Mouse (Mus musculus): Measurements from ENCODE around the gene Zdhhc14. TPM values are rescaled to one million over a fixed set of nuclear protein-coding genes. Genes with fewer than 3 reads are reported as not detected.

Gene Zdhhc14
- polyA plus RNA-seq, 1 experiment: 2.9 TPM

DNA sequence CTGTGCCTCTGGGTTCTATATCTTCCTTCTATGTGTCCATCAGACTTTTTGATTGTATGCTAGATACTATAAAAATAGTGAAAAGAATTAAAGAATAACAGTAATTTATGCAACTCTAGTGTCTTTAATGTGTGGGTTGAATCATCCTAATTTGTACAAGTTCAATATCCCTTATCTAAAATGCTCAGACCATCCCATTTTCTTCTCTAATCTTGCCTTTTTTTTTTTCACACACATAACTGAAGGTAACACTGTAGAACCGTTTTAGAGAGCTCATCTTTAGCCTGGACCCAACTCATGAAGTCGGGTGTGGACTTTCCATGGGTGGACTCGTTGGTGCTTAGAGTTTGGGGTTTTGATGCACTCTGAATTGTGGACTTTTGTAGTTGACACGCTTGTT, 12.6 kb downstream of the Zdhhc14 start:
- no peak for TF ChIP-seq CTCF (IDR thresholded peaks at IDR 0.05; ENCODE audit: extremely low read depth, insufficient read length, insufficient replicate concordance, low read depth, low read length)
- no peak for TF ChIP-seq POLR2A (IDR thresholded peaks at IDR 0.05; ENCODE audit: low read depth, low read length)
- H3K27me3 ChIP-seq (ENCODE audit: control insufficient read depth, insufficient read depth, low read length): no peaks in the 10 kb centered on the region
- no peak overlapping the region for H3K4me3 ChIP-seq (ENCODE audit: low read depth, low read length)
- H3K4me1 ChIP-seq (ENCODE audit: control insufficient read depth, insufficient read depth, insufficient read length, low read length): peaks cover 2% of the 10 kb centered on the region; the same call in 1 of the 2 replicates
- WGBS: 82% methylated on average over 4 of the region's 4 CpGs
- no peaks in the 10 kb centered on the region for H3K36me3 ChIP-seq (ENCODE audit: control insufficient read depth, insufficient read depth, low read length)
- H3K27ac ChIP-seq (ENCODE audit: insufficient read depth, low read depth, low read length): no peak overlapping the region

DNA sequence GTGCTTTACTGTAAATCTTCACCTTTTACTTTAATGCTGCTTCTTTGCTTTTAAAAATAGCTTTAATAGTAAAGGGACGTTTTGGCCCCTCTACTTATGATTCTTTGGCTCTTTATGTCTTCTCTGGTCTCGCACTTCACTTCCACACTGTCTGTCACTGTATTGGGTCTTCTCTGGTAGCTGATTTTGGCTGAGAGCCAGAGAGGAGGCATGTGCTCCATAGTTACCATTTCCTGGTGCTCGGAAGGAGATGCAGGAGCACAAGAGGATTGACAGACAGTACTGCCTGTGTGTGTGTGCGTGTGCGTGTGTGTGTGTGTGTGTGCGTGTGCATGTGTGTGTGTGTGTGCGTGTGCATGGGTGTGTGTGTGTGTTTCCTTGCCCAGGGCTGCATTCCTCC, 14.2 kb downstream of the Zdhhc14 start:
- 46% methylated on average over 7 of the region's 7 CpGs for WGBS

DNA sequence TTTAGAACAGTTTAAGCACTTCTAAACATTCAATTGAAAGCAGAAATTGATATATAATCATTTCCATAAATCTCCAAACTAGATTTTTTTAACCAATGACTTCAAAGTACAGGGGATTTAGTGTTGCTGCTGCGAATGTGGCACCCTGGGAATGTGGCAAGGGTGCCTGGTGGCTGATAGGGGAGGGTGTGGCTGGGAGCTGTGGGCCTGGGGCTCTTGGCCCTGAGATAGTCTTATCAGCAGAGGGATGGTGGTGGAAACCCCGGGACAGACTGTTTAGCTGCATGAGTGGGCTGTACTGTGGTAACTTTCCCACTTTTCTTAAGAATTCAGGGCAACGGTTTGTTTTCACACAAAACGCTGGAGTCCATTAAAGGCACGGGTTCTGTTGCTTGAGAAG, 14.6 kb downstream of the Zdhhc14 start:
- H3K4me1 ChIP-seq (ENCODE audit: control insufficient read depth, insufficient read depth, insufficient read length, low read length): peaks cover 2% of the 10 kb centered on the region; the same call in 1 of the 2 replicates
- no peaks in the 10 kb centered on the region for H3K36me3 ChIP-seq (ENCODE audit: control insufficient read depth, insufficient read depth, low read length)
- H3K27me3 ChIP-seq (ENCODE audit: control insufficient read depth, insufficient read depth, low read length): no peaks in the 10 kb centered on the region
- TF ChIP-seq CTCF (IDR thresholded peaks at IDR 0.05; ENCODE audit: extremely low read depth, insufficient read length, insufficient replicate concordance, low read depth, low read length) (no peak), POLR2A (IDR thresholded peaks at IDR 0.05; ENCODE audit: low read depth, low read length) (no peak)
- H3K4me3 ChIP-seq (ENCODE audit: low read depth, low read length): no peak overlapping the region
- no peak overlapping the region for H3K27ac ChIP-seq (ENCODE audit: insufficient read depth, low read depth, low read length)
- 69% methylated on average over 5 of the region's 5 CpGs for WGBS

More for the DNA sequence above, 14.2 kb downstream of the Zdhhc14 start:
- no peak overlapping the region for H3K4me3 ChIP-seq (ENCODE audit: low read depth, low read length)
- no peaks in the 10 kb centered on the region for H3K36me3 ChIP-seq (ENCODE audit: control insufficient read depth, insufficient read depth, low read length)
- H3K27me3 ChIP-seq (ENCODE audit: control insufficient read depth, insufficient read depth, low read length): no peaks in the 10 kb centered on the region
- no peak overlapping the region for H3K27ac ChIP-seq (ENCODE audit: insufficient read depth, low read depth, low read length)
- TF ChIP-seq POLR2A (IDR thresholded peaks at IDR 0.05; ENCODE audit: low read depth, low read length) (no peak), CTCF (IDR thresholded peaks at IDR 0.05; ENCODE audit: extremely low read depth, insufficient read length, insufficient replicate concordance, low read depth, low read length) (no peak)
- peaks cover 2% of the 10 kb centered on the region; the same call in 1 of the 2 replicates for H3K4me1 ChIP-seq (ENCODE audit: control insufficient read depth, insufficient read depth, insufficient read length, low read length)

DNA sequence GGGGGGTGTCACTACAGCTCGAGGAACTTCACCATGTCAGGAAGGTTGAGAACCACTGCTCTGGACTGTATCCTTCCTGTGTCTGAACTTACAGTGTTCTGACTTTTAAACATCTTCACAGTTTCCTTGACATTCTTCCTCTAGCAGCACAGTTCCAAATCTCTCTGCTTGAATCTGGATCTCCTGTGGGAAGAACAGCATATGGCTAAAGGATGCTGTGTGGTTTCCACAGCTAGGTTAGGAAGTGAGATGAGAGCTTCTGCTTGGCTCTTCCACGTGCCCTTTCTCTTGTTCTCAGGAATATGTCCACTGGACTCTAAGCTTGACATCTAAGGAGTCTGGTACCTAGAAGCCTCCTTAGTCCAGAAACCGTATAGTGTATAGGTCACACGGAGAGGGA, 15.7 kb downstream of the Zdhhc14 start:
- H3K4me3 ChIP-seq (ENCODE audit: low read depth, low read length): no peak overlapping the region
- H3K27me3 ChIP-seq (ENCODE audit: control insufficient read depth, insufficient read depth, low read length): no peaks in the 10 kb centered on the region
- no peak for TF ChIP-seq POLR2A (IDR thresholded peaks at IDR 0.05; ENCODE audit: low read depth, low read length)
- TF ChIP-seq CTCF (IDR thresholded peaks at IDR 0.05; ENCODE audit: extremely low read depth, insufficient read length, insufficient replicate concordance, low read depth, low read length): no peak
- H3K27ac ChIP-seq (ENCODE audit: insufficient read depth, low read depth, low read length): no peak overlapping the region
- peaks cover 2% of the 10 kb centered on the region; the same call in 1 of the 2 replicates for H3K4me1 ChIP-seq (ENCODE audit: control insufficient read depth, insufficient read depth, insufficient read length, low read length)
- H3K36me3 ChIP-seq (ENCODE audit: control insufficient read depth, insufficient read depth, low read length): no peaks in the 10 kb centered on the region
- WGBS: 87% methylated on average over 4 of the region's 4 CpGs

DNA sequence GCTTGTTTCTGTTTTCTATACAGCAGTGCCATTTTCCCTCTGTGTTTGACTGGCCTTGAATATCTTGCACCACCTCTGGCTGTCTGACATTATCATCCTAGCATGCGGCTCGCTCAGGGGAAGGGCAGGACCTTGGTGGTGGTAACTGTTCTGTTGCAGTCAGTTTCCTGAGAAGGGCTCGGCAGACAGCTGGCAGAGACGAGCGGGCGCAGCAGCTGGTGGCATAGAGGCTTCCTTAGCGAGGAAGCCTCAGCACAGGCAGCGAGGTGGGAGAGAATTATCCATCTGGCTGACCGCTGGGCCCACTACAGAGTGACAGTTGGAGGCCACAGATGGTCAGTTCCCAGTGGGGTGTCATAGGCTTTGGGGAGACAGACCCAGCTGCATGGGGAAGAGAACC, 18.2 kb downstream of the Zdhhc14 start:
- 85% methylated on average over 9 of the region's 9 CpGs for WGBS
- H3K36me3 ChIP-seq (ENCODE audit: control insufficient read depth, insufficient read depth, low read length): no peaks in the 10 kb centered on the region
- TF ChIP-seq CTCF (IDR thresholded peaks at IDR 0.05; ENCODE audit: extremely low read depth, insufficient read length, insufficient replicate concordance, low read depth, low read length) (no peak), POLR2A (IDR thresholded peaks at IDR 0.05; ENCODE audit: low read depth, low read length) (no peak)
- no peak overlapping the region for H3K4me3 ChIP-seq (ENCODE audit: low read depth, low read length)
- no peak overlapping the region for H3K27ac ChIP-seq (ENCODE audit: insufficient read depth, low read depth, low read length)
- H3K27me3 ChIP-seq (ENCODE audit: control insufficient read depth, insufficient read depth, low read length): no peaks in the 10 kb centered on the region
- H3K4me1 ChIP-seq (ENCODE audit: control insufficient read depth, insufficient read depth, insufficient read length, low read length): peaks cover 2% of the 10 kb centered on the region; the same call in 1 of the 2 replicates

DNA sequence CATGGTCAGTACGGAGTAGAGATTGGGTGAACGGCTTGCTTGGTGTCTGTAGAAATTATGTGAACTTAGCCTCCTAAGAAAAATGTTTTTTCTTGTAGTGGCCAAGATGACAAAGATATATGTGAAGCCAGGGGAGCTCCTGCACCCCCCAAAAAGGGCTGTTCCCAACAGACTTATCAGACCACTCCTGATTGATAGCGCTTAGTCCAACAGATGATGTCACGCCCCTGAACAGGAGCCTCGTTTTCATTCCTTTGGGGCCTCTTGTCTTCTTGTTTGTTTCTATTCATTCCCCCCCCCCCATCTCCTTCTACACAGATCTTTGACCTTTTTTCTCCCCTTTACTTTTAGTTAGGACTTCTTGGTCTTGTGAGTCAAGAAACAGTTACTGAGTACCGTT, 19.4 kb downstream of the Zdhhc14 start:
- no peak overlapping the region for H3K27ac ChIP-seq (ENCODE audit: insufficient read depth, low read depth, low read length)
- WGBS: 59% methylated on average over 6 of the region's 6 CpGs
- no peaks in the 10 kb centered on the region for H3K36me3 ChIP-seq (ENCODE audit: control insufficient read depth, insufficient read depth, low read length)
- peaks cover under 1% of the 10 kb centered on the region; the same call in 1 of the 2 replicates for H3K4me1 ChIP-seq (ENCODE audit: control insufficient read depth, insufficient read depth, insufficient read length, low read length)
- no peaks in the 10 kb centered on the region for H3K27me3 ChIP-seq (ENCODE audit: control insufficient read depth, insufficient read depth, low read length)
- no peak overlapping the region for H3K4me3 ChIP-seq (ENCODE audit: low read depth, low read length)
- TF ChIP-seq CTCF (IDR thresholded peaks at IDR 0.05; ENCODE audit: extremely low read depth, insufficient read length, insufficient replicate concordance, low read depth, low read length) (no peak), POLR2A (IDR thresholded peaks at IDR 0.05; ENCODE audit: low read depth, low read length) (no peak)

DNA sequence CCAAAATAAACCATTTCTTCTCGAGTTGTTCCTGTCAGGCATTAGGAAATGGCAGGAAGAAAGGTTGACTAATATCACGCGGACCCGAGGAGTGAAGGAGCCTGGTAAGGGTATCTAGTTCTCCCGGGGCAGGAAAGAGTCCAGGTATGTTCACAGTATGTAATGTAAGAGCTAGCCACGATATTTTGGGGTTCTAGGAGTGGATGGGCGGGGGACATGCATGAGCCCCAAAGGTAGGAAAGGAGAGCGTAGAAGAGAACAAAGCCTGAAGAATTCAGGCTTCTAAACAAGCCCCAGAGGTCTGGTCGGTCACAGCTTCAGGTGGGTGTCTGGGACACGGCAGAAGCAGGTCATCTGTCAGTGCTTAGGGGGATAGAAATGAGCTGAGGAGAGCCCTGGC, 27.1 kb downstream of the Zdhhc14 start:
- no peaks in the 10 kb centered on the region for H3K36me3 ChIP-seq (ENCODE audit: control insufficient read depth, insufficient read depth, low read length)
- H3K4me3 ChIP-seq (ENCODE audit: low read depth, low read length): no peak overlapping the region
- H3K4me1 ChIP-seq (ENCODE audit: control insufficient read depth, insufficient read depth, insufficient read length, low read length): no peaks in the 10 kb centered on the region
- WGBS: 88% methylated on average over 10 of the region's 10 CpGs
- H3K27ac ChIP-seq (ENCODE audit: insufficient read depth, low read depth, low read length): no peak overlapping the region
- TF ChIP-seq CTCF (IDR thresholded peaks at IDR 0.05; ENCODE audit: extremely low read depth, insufficient read length, insufficient replicate concordance, low read depth, low read length): no peak
- no peak for TF ChIP-seq POLR2A (IDR thresholded peaks at IDR 0.05; ENCODE audit: low read depth, low read length)
- H3K27me3 ChIP-seq (ENCODE audit: control insufficient read depth, insufficient read depth, low read length): no peaks in the 10 kb centered on the region

Data from small intestine, adult 2 months (tissue).